Mouse (Mus musculus): ENCODE measurements at regions not wholly inside any gene's neighbourhood (a gene's known extent, or its start where the extent isn't known, plus 50 kb on each side); places are given as distances from the start of the nearest gene placed in this dataset.

- Histone ChIP-seq H3K27me3 (ENCODE audit: control insufficient read depth, insufficient read depth, low read length) (no peaks in the 10 kb centered on the region), H3K4me1 (ENCODE audit: control insufficient read depth, insufficient read depth, low read length) (no peaks in the 10 kb centered on the region), H3K4me3 (replicated peaks; ENCODE audit: insufficient read depth, low read depth, low read length) (no peak overlapping the region), H3K27ac (ENCODE audit: insufficient read depth, low read length) (no peak overlapping the region)
- TF ChIP-seq POLR2A (IDR thresholded peaks at IDR 0.05; ENCODE audit: borderline replicate concordance, insufficient read depth, low read length), result no peak
- TF ChIP-seq CTCF (IDR thresholded peaks at IDR 0.05; ENCODE audit: borderline replicate concordance, insufficient read depth, low read depth, low read length), result no peak
- WGBS, result 76% methylated on average over 8 of the region's 8 CpGs
- no peak for DNase-seq
These were observed 84.4 kb upstream of the Pdcd1 start for GRCm38 (mm10) chr1:94136731-94137130.
